8 mouse cellular contexts compared by ENCODE assay signal in the genomic region with DNA sequence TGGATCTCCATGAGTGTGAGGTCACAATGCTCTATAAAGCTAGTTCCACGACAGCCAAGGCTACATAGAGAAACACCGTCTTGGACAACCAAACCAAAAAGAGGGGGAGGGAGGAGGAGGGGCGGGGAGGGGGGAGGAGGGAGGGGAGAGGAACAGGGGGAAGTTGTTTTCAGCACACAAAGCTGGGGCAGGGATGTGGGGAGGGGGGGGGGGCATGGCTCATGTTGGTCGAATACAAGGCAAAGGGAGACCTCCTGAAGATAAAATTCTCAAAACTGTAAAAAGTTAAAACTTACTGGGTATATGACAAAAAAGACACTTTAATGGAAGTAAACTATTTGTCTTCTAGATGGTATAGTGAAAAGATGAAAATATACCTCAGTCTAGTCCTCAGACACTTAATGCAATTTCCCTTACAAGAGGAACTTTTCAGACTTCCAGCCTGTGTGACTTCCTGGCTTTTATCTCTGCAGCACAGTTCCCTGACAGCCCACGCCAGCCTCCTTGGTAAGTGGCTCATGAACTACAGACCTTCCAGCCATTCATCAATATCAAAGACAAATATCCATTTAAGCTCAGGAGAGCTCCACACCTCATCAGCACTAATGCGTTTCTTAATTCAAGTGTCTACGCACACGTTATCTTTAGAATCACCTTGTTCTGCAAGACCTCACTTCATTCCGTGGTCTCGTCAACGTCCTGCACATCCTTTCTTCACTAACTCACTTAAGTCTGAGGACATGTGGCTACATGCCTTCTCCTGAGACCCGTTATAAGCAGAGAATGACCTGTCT. TPM values are rescaled to one million over a fixed set of nuclear protein-coding genes. Genes with fewer than 3 reads are reported as not detected.
DNase-seq lines count a peak whose midpoint lies in the region; ATAC-seq lines count a peak whose summit lies in the region.

No protein-coding gene starts in this region.

- peak overlapping the region; percentile 71; the same call in 1 of the 2 replicates for H3K27ac ChIP-seq in lung, embryonic 15.5 days
- H3K27ac ChIP-seq in embryonic facial prominence, embryonic 15.5 days (replicated peaks), result 0 out of 2 replicates have a peak overlapping the region, but pooled peaks have one; percentile 13
- peak overlapping the region; percentile 90 for H3K27ac ChIP-seq in liver, embryonic 11.5 days (ENCODE audit: low read depth, low read length)

- peak overlapping the region; percentile 87 for H3K4me2 ChIP-seq in lung, embryonic 15.5 days
- peak overlapping the region; percentile 77; the same call in 1 of the 2 replicates for H3K4me2 ChIP-seq in embryonic facial prominence, embryonic 15.5 days (replicated peaks)
- H3K4me2 ChIP-seq in liver, embryonic 11.5 days, result peak overlapping the region; percentile 79

- peaks cover 11% of the 10 kb centered on the region for H3K4me1 ChIP-seq in lung, embryonic 15.5 days
- peaks cover 10% of the 10 kb centered on the region for H3K4me1 ChIP-seq in embryonic facial prominence, embryonic 15.5 days
- H3K4me1 ChIP-seq in liver, embryonic 11.5 days (replicated peaks; ENCODE audit: control insufficient read depth, insufficient read depth, low read length), result peaks cover 19% of the 10 kb centered on the region

- WGBS in lung, embryonic 15.5 days, result 23% methylated on average over 12 of the region's 12 CpGs
- WGBS in embryonic facial prominence, embryonic 15.5 days, result 63% methylated on average over 12 of the region's 12 CpGs
- 12% methylated on average over 11 of the region's 12 CpGs for WGBS in liver, embryonic 11.5 days

- 0 out of 2 replicates have a peak overlapping the region, but pooled peaks have one; percentile 54 for H3K9ac ChIP-seq in lung, embryonic 15.5 days
- H3K9ac ChIP-seq in embryonic facial prominence, embryonic 15.5 days, result no peak overlapping the region
- peak overlapping the region; percentile 83 for H3K9ac ChIP-seq in liver, embryonic 11.5 days (ENCODE audit: low read depth, low read length)

- H3K9me3 ChIP-seq in lung, embryonic 15.5 days, result no peaks in the 10 kb centered on the region
- no peaks in the 10 kb centered on the region for H3K9me3 ChIP-seq in embryonic facial prominence, embryonic 15.5 days (replicated peaks)
- no peaks in the 10 kb centered on the region for H3K9me3 ChIP-seq in liver, embryonic 11.5 days (ENCODE audit: control insufficient read depth, low read length)

- H3K36me3 ChIP-seq in lung, embryonic 15.5 days, result peaks cover 12% of the 10 kb centered on the region; the same call in 1 of the 2 replicates
- H3K36me3 ChIP-seq in embryonic facial prominence, embryonic 15.5 days, result 0 out of 2 replicates have a peak, but pooled peaks cover 5% of the 10 kb centered on the region
- 0 out of 2 replicates have a peak, but pooled peaks cover 2% of the 10 kb centered on the region for H3K36me3 ChIP-seq in liver, embryonic 11.5 days (ENCODE audit: control insufficient read depth, insufficient read depth, low read length)

- no peak for ATAC-seq in lung, embryonic 15.5 days (ENCODE audit: borderline replicate concordance, extremely low read depth, low FRiP score, low TSS enrichment)
- ATAC-seq in embryonic facial prominence, embryonic 15.5 days (ENCODE audit: insufficient number of reproducible peaks, low FRiP score, low TSS enrichment, low read depth), result no peak
- peak; percentile 67 for ATAC-seq in liver, embryonic 11.5 days (replicated peaks; ENCODE audit: low FRiP score)

- peak overlapping the region; percentile 77 for H3K4me3 ChIP-seq in lung, embryonic 15.5 days
- peak overlapping the region; percentile 62 for H3K4me3 ChIP-seq in embryonic facial prominence, embryonic 15.5 days (replicated peaks)
- peak overlapping the region; percentile 76 for H3K4me3 ChIP-seq in liver, embryonic 11.5 days (ENCODE audit: low read depth, low read length)

- DNase-seq in adrenal gland, postnatal 14 days, result peak; percentile 13
- no peak for DNase-seq in adrenal gland, adult 8-10 months
- no peak for DNase-seq in lung, postnatal 14 days
- no peak for DNase-seq in liver, embryonic 11.5 days (ENCODE audit: low spot score)
- DNase-seq in ovary, adult 18-20 months (ENCODE audit: low spot score), result no peak
- no peak for DNase-seq in layer of hippocampus, adult 9-11 months

- H3K27me3 ChIP-seq in lung, embryonic 15.5 days, result no peaks in the 10 kb centered on the region
- H3K27me3 ChIP-seq in embryonic facial prominence, embryonic 15.5 days, result no peaks in the 10 kb centered on the region
- no peaks in the 10 kb centered on the region for H3K27me3 ChIP-seq in liver, embryonic 11.5 days (replicated peaks; ENCODE audit: control insufficient read depth, insufficient read depth, low read length)

RNA-seq across cellular contexts. Expression of gene Rbm43, which starts 1.4 kb away (rescaled TPM):
- total RNA-seq in adrenal gland, postnatal 14 days (2021), result 15.7 and 18.7 TPM in 2 replicates
- 10 to 100 TPM; 14.1 to 24.5 (median 19.6) TPM for total RNA-seq in adrenal gland, adult 8-10 months (2022)
- 19.6 and 22.0 TPM in 2 replicates for polyA plus RNA-seq in lung, embryonic 15.5 days (2015; fragmentation: Nextera tagmentation; extraction: Ambion mirVana)
- 14.7 and 17.0 TPM in 2 replicates for polyA plus RNA-seq in embryonic facial prominence, embryonic 15.5 days (2015; fragmentation: Nextera tagmentation; extraction: Ambion mirVana)
- polyA plus RNA-seq in liver, embryonic 11.5 days (2014; fragmentation: Nextera tagmentation; extraction: Ambion mirVana), result 29.2 and 35.1 TPM in 2 replicates

RNA-seq across cellular contexts. Expression of gene Nmi, which starts 39.8 kb away (rescaled TPM):
- 11.3 and 12.7 TPM in 2 replicates for total RNA-seq in adrenal gland, postnatal 14 days (2021)
- 10 to 100 TPM in 3 of 4 experiments, 1 to 10 TPM in 1; 8.3 to 14.7 (median 12.9) TPM for total RNA-seq in adrenal gland, adult 8-10 months (2022)
- 23.5 and 28.5 TPM in 2 replicates for polyA plus RNA-seq in lung, embryonic 15.5 days (2015; fragmentation: Nextera tagmentation; extraction: Ambion mirVana)
- 14.2 and 16.0 TPM in 2 replicates for polyA plus RNA-seq in embryonic facial prominence, embryonic 15.5 days (2015; fragmentation: Nextera tagmentation; extraction: Ambion mirVana)
- polyA plus RNA-seq in liver, embryonic 11.5 days (2014; fragmentation: Nextera tagmentation; extraction: Ambion mirVana), result 11.8 and 12.5 TPM in 2 replicates

Comparison
In these comparisons a context has a peak if more than half of its experiments do, and no peak if none do; other contexts are left out.
1. H3K27ac ChIP-seq: peak in every context shown above with its lines; median percentile 90 in liver, embryonic 11.5 days; 71 in lung, embryonic 15.5 days; 13 in embryonic facial prominence, embryonic 15.5 days.